Mouse (Mus musculus): ENCODE results near the gene Cryge.
"Not testable (repeated sequence)": the region's sequence is repeated elsewhere in the genome, so short reads cannot be mapped to it uniquely, and the experiment has no call there.

The Cryge gene

GRCm38 (mm10) chr1:65050952-65051351, at the start of gene Cryge:
Gene Cryge (minus strand): TSS chr1:65051149.
- not testable (repeated sequence) for DNase-seq (ENCODE audit: low read depth, low spot score)

DNA sequence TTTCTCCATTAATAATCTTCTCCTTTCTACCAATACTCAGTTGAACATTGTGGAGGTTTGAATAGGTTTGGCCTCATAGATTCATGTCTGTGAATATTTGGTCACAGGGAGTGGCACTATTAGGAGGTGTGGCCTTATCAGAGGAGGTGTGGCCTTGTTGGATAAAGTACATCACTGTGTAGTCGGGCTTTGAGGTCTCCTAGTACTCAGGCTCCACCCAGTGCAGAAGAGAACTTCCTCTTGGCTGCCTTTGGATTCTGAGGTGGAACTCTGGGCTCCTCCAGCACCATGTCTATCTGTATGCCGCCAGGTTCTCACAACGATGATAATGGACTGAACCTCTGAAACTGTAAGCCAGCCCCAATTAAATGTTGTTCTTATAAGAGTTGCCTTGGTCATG, 46.0 kb upstream of the Cryge start:
- DNase-seq (ENCODE audit: low read depth, low spot score) = no peak

DNA sequence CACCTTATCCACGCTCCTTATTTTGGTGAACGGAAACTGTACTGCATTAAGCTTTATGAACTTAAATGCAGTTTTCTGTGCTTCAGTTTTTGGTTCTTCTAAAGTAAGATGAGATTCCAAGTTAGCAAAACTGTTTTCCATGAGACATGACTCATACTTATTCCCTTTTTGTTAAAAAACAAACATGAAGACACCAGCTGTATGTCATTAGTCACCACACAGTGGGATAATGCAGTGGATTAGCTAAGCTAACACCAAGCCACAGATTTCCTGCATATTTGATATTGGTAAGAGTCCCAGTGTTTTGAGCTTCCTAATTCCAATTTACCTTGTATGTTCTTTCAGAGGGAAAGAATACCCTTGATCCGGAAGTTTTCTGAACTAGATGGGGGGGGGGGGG, 40.6 kb upstream of the Cryge start:
- no peak for DNase-seq (ENCODE audit: low read depth, low spot score)

DNA sequence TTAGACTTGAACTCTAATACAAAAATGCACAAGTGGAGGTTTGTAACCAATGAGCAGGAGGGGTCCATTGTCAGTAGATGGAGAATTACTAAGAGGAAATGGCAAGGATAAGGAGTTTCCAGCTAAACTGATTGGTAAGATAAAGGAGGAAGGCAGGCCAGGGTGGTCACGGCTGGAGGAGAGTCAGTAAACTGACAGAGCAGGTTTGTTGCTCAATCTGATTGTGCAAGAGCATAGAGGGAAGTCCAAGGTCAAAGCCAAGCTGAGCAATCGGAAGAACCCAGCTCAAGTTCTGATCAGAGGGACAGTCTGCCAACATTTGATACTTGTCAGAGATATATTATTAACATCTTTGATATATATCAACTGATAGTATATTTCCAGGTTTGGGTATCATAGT, 39.4 kb upstream of the Cryge start:
- no peak for DNase-seq (ENCODE audit: low read depth, low spot score)

GRCm38 (mm10) chr1:65088567-65089356, 37.8 kb upstream of the Cryge start:
- no peak for DNase-seq (ENCODE audit: low read depth, low spot score)

- DNase-seq (ENCODE audit: low read depth, low spot score) = no peak
Measured at GRCm38 (mm10) chr1:65082188-65082587, 31.2 kb upstream of the Cryge start, which contains the start of gene Crygb. Gene Crygb (minus strand): TSS chr1:65082288.

DNA sequence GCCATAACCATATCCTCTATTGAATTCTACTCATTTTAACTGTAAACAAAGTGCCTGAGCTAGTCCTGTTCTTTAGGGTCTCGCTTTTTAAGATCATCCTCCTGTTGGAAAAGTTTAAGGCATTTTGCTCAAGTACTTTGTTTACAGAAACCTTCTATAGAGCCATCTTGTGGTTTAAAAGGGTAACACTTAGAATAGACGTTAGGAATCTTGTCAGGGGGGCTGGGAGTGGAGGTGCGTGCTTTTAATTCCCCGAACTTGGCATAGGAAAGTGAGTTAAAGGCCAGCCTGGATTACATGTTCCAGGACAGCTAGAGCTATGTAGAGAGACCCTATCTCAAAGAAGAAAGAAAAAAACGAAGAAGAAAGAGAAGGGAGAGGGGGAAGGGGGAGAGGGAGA, 24.7 kb upstream of the Cryge start:
- DNase-seq (ENCODE audit: low read depth, low spot score) = no peak

GRCm38 (mm10) chr1:65073589-65073988, 22.6 kb upstream of the Cryge start, which contains the start of gene Crygc:
Gene Crygc (minus strand): TSS chr1:65073689.
- DNase-seq (ENCODE audit: low read depth, low spot score) = no peak

DNA sequence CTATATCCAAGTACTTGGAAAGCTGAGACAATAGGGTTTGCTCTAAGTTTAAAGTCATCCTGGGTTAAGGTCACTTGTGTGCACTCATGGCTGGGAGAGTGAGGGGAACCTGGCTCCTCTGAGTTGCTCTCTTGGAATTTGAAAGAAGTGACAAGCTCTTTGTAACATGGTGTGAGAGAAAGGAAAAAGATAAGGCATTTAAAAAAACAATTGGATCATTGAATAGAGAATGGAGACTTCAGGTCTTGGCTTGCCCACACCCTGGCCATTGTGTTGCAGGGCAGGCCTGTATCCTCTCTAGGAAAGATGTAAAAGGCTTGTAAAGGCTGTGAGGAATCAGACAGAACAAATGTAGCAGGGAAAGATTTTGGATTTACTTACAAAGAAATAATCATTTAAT, 16.9 kb upstream of the Cryge start:
- DNase-seq (ENCODE audit: low read depth, low spot score) = no peak

GRCm38 (mm10) chr1:65064201-65064600, 13.3 kb upstream of the Cryge start:
- DNase-seq (ENCODE audit: low read depth, low spot score) = no peak

- no peak for DNase-seq (ENCODE audit: low read depth, low spot score)
Measured at GRCm38 (mm10) chr1:65063352-65063751, 12.4 kb upstream of the Cryge start, which contains the start of gene Crygd. Gene Crygd (minus strand): TSS chr1:65063452.

DNA sequence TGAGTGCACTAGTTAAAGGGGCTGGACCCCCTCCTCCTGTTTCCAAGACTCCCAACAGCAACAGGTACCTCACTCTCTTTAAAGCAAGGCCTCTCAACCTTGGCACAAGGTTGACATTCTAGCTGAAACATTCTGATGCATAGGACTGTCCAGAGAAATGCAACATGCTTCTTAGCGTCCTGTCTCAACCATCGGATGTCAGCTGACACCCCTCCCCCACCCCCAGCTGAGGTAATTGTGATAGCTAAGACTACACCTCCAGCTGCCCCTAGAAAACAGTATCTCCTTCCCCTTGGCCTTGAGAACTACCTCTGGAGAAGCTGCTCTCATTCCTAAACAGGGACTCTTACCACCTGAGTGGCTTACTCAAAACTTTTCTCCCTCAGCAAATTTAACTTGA, 1.2 kb upstream of the Cryge start:
- DNase-seq (ENCODE audit: low read depth, low spot score) = no peak

DNA sequence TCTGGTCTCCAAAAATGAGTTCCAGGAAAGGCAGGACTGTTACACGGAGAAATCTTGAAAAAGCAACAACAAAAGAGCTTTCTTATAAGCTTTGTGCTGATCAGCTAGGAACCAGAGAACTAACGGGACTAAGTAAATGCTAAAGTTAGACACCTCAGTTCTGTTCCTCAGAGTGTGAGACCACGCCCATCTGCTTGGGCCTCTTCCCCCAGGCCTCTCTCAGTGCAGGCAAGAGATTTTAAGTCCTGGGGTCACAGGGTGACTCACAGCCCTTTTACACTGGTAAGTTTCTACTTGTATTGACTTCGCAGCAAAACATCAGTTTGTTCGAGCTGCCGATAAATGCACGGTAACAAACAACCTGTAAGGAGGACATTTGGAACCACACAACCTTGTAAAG, 747 bp upstream of the Cryge start:
- no peak for DNase-seq (ENCODE audit: low read depth, low spot score)

DNA sequence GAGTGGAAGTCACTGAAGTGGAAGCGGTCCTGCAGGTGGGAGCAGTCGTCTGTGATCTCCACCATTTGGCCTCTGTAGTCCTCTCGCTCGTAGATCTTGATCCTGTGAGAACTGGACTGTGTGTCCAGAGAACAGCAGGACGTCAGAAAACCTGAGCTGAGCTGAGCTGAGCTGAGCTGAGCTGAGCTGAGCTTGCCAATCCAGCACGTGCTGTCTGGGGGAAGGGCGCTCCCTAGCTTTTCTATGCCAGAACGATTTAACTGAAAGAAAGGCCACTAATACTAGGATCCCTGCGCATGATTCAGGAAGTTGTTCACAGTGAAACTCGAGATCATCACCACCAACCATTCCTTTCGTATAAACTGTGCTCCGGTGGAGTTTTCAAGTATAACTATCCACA, 2.2 kb downstream of the Cryge start:
- no peak for DNase-seq (ENCODE audit: low read depth, low spot score)

- DNase-seq (ENCODE audit: low read depth, low spot score) = peak; percentile 17
Measured at GRCm38 (mm10) chr1:65046401-65047109, 4.4 kb downstream of the Cryge start.

DNA sequence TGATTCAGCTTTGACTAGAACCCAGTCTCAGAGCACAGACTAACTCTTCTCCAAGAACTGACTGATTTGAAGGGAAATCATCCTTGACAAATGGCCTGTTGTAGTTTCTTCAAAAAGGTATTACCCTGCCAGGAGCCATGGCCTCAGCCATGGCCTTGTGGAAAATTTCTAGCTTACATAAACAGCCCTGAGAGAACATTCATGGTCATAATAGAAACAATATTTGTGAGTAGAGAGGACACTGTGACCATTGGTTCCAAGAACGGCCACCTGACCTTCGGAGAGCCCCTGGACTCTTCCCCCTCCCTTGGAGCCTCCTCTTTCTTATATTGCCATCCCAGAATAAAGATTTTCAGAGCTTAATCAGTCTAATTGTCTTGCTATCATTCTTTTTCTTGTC, 7.5 kb downstream of the Cryge start:
- no peak for DNase-seq (ENCODE audit: low read depth, low spot score)

DNA sequence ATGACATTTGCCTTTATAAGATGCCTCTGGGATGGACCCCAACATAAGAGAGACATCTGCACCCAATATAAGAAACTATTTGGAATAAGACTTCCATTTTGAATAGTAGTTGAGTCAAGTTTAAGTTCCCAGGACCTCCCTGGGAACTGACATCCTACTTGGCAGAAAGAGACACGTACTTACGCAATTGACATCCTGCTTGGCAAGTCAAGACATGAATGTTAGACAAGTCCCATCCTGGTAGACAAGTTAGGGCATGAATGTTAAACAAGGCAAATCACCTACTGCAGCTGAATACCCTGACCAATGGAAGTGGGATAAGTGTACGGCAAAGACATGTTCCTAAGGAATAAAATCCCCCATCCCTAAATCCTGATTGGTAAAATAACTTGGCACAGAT, 9.1 kb downstream of the Cryge start:
- DNase-seq (ENCODE audit: low read depth, low spot score) = no peak

GRCm38 (mm10) chr1:65040806-65041205, 10.1 kb downstream of the Cryge start:
- no peak for DNase-seq (ENCODE audit: low read depth, low spot score)

GRCm38 (mm10) chr1:65039679-65040078, 11.3 kb downstream of the Cryge start:
- DNase-seq (ENCODE audit: low read depth, low spot score) = no peak

- DNase-seq (ENCODE audit: low read depth, low spot score) = no peak
Measured at GRCm38 (mm10) chr1:65037542-65037941, 13.4 kb downstream of the Cryge start.

GRCm38 (mm10) chr1:65035513-65035912, 15.4 kb downstream of the Cryge start:
- no peak for DNase-seq (ENCODE audit: low read depth, low spot score)

DNA sequence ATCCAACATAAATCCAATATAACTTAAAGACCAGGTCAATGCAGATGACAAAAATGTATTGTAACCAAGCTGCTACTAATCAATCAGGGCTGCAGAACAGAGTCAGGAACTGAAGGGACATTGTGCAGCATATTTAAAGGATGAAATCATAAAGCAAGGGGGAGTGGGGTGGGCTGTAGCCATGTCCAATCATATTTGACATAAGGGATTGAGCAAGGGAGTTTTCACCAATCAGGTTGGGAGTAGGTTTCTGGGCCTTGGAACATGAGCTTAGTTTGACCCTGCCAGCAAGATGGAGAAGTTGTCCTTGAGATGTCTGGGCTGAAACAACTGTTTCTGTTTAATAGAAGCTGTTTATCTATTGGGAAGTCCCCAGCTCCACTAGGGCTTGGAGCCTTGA, 18.3 kb downstream of the Cryge start, which contains the start of gene Akr1cl:
Gene Akr1cl, minus strand, starts transcription at position 119 of the 400 bp plus-strand sequence.
- DNase-seq (ENCODE audit: low read depth, low spot score) = no peak

GRCm38 (mm10) chr1:65028206-65028605, 22.7 kb downstream of the Cryge start:
- DNase-seq (ENCODE audit: low read depth, low spot score) = no peak
